Mouse (Mus musculus): ENCODE measurements around the gene Prkaa2.

Prkaa2 gene

GRCm38 (mm10) chr4:105108641-105109198, 970 bp downstream of the Prkaa2 start:
- DNase-seq (ENCODE audit: low read depth) = no peak

GRCm38 (mm10) chr4:105107943-105108640, 1.6 kb downstream of the Prkaa2 start:
- no peak for DNase-seq (ENCODE audit: low read depth)

DNA sequence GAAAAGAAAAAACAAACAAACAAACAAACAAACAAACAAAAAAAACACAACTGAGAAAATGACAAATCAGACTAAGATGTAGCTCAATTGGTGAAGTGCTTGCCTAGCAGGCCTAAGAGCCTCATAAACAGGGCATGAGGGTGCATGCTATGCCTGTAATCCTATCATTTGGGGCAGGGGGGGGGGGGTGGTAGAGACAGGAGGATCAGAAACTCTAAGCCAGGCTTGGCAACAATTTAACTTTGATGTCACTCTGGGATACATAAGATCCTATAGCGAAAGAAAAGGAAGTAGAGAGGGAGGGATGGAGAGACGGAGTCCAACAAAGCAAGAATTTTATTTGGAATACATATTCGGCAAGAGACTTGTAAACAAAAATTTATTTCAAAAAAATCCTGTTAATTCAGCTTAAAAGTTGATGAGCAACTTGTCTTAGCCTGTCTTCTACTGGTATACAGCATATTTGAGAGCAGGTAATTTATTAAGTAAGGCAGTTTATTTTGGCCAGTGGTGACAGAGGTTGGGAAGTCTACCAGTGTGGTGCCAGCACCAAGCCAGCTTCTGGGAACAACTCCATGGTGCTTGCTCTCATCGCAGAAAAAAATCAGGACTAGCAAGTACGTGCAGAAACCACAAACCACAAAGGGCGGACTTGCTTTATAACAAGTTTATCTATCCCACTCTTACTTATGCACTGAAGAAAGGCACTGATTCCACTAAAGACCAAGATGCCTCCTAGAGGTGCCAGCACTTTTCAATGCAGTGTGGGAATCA, 5.4 kb downstream of the Prkaa2 start:
- DNase-seq (ENCODE audit: low read depth) = no peak

GRCm38 (mm10) chr4:105101337-105101688, 8.4 kb downstream of the Prkaa2 start:
- no peak for DNase-seq (ENCODE audit: low read depth)

- no peak for DNase-seq (ENCODE audit: low read depth)
Observed at GRCm38 (mm10) chr4:105100508-105101336, 9.0 kb downstream of the Prkaa2 start.

GRCm38 (mm10) chr4:105098660-105099059, 11.0 kb downstream of the Prkaa2 start:
- no peak for DNase-seq (ENCODE audit: low read depth)

DNA sequence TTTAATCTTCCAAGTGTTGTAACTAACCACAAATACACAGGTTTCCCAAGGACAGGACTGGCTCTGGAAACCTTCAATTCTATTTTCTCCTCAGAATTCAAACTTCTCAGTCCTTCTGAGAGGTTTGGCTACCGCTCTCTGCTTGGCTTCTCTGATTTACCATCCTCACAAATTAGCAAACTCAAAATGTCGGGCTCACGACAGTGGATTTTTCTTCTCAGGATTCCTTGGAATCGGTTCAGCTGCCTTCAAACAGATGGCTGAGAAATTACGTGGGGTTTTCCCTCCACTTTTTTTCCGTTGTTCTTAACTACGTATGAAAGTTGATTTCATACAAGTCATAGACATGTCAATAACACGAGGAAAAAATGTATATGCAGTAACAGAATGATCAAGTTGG, 11.5 kb downstream of the Prkaa2 start:
- DNase-seq (ENCODE audit: low read depth) = no peak

- no peak for DNase-seq (ENCODE audit: low read depth)
Observed at GRCm38 (mm10) chr4:105095316-105095715, 14.4 kb downstream of the Prkaa2 start.

DNA sequence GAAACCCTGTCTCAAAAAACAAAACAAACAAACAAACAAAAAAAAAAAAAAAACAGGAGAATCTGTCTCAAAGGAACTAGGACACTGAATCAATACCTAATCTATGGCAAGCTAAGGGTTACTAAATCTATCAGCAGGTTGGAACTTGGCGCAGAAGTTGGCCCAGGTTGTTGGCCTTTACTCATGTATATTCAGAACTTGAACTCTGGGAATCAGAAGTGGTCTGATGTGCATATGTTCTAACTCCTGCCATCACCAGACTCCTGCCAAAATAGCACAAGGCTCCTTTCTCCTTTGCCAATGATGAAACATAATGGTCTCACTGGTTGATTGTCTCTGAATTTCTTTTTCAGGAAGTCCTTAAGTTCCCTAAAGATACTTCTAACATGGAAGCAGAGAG, 15.7 kb downstream of the Prkaa2 start:
- DNase-seq (ENCODE audit: low read depth) = no peak

DNA sequence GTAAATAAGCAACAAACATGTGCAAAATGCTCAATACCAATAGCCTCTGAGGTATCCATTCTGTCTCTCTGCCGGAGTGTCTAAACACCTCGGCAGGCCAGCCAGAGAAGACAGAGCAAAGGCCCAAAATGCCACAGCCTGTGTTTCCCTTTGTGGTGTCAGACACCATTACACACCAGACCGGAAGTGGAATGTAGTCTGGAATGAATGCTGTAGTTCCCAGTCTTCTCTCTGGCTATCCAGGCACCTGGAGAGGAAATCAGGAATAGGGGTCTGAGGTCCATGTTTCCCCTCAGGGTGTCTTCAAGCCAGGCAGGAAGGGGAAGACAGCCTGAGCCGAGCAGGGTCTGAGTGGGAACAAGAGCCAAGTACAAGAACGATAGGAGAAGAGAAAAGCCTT, 19.3 kb downstream of the Prkaa2 start:
- no peak for DNase-seq (ENCODE audit: low read depth)

DNA sequence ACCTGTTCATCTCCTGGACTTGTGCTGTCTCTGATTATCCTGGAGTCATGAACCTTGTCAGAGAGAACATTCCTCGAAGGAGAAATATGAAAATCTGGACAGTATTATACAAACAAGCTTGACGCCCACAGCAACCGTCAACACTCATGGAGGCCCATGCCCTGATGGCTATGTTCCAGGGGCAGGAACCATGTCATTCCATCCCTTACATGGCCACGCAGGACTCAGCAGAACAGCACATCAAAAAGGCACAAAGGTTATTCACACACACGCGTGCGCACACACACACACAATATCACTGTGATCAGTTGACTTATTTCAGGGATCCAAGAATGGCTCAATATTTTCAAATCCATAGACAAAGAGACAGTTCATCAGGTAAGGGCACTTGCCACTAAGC, 20.3 kb downstream of the Prkaa2 start:
- no peak for DNase-seq (ENCODE audit: low read depth)

DNA sequence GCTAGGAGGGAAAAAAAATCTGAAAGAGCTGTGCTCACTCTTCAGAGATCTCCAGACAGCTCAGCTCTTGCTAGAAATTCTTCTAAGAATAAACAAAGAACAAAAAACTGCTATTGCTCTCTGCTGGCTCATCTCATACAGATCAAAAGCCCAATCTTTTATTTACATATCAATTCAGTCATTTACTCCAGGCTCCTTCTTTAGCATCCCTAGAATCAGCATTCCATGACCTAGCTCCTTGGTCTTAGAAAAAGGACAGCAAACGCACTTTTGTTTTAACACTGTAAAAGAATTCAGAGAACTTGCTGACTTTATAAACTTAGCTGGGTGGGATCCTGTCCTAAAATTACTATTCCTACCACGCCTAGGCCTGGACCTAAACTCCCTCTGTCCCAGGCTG, 21.0 kb downstream of the Prkaa2 start:
- DNase-seq (ENCODE audit: low read depth) = no peak

DNA sequence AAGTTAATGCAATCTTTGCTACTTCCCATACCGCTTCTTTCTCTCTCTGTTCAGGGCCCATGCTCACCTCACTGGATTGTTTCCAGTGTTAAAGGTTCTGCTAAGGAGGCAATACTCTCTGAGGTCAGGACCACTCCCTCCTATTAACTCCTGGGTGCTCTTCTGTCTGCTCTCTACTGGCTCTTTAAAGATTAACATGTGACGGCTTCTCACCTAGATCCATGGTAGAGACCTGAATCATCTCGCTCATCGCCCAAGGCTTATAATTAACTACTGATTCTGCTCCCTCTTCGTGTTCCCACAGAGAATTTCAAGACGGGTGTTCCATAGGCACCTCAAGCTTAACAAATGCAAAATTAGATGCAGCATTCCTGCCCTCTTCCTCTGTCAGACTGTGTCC, 33.5 kb downstream of the Prkaa2 start:
- DNase-seq (ENCODE audit: low read depth) = no peak

GRCm38 (mm10) chr4:105071761-105072427, 37.8 kb downstream of the Prkaa2 start:
- DNase-seq (ENCODE audit: low read depth) = no peak

GRCm38 (mm10) chr4:105070982-105071381, 38.7 kb downstream of the Prkaa2 start:
- peak; percentile 4 for DNase-seq (ENCODE audit: low read depth)

DNA sequence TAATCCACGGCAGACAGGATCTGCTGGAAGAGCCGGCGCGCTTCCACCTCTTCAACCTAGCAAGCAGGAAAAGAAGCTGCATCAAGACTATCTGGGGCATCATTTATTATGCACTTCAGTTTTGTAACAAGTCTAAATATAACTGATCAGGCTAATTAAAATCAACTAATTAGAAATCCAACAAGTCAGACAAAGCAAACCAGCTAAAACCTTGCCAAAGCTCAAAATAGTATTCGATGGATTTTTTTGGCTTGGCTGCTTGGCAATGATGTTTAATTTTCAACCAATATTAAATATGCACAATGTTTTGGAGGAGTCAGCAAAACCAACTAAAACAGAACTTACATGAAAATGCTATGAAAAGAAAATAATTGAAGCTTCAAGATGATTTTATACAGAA, 58.4 kb downstream of the Prkaa2 start:
- DNase-seq (ENCODE audit: low read depth) = no peak

DNA sequence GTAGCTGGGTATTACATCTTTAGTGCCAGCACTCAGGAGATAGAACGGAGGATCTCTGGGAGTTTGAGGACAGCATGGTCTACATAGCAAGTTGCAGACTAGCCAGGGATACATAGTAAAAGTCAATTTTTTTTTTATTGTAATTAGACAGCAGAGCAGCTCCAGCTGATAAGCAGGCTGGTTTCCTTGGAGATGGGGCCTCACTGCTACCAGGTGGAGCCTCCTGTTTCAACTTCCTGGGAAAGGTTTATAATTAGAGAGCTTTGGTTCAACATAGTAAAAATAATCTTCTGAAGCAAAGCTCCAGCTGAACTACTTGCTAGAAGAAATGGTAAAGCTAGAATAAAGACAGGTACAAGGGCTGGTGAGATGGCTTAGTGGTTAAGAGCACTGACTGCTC, 59.6 kb downstream of the Prkaa2 start:
- DNase-seq (ENCODE audit: low read depth) = no peak

- DNase-seq (ENCODE audit: low read depth) = peak; percentile 2
Observed at GRCm38 (mm10) chr4:105034259-105034658, 75.4 kb downstream of the Prkaa2 start.

GRCm38 (mm10) chr4:105033153-105033552, 76.5 kb downstream of the Prkaa2 start:
- no peak for DNase-seq (ENCODE audit: low read depth)

DNA sequence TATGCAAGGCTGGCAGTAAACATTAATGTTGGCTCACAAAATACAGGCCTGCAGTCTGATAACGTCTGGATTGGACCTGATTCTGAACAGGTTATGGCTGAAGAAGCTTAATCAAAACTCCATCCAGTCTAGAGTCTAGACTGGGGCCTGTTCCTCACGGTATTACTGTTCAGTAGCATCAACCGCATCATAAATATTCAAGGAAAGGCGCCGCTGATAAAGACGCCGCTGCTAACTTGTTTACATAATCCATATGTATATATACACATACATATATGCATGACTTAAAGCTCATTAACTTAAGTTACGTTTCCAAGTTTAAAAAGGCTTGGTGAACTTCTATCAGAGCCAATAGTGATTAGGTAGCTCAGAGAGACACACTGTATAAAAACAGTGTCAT, 78.6 kb downstream of the Prkaa2 start:
- no peak for DNase-seq (ENCODE audit: low read depth)

- no peak for DNase-seq (ENCODE audit: low read depth)
Observed at GRCm38 (mm10) chr4:105027278-105027677, 82.4 kb downstream of the Prkaa2 start.

GRCm38 (mm10) chr4:105016006-105016613, 93.6 kb downstream of the Prkaa2 start:
- no peak for DNase-seq (ENCODE audit: low read depth)
